Mouse (Mus musculus) cerebellum, adult 2 months (tissue): ENCODE measurements around the gene Pde10a. TPM values are rescaled to one million over a fixed set of nuclear protein-coding genes. Genes with fewer than 3 reads are reported as not detected.
A peak's percentile ranks its signal among the peaks of the same experiment; 100 is the strongest.

Experiments
- DNase-seq, 2 experiments: peaks; one replicate each; pipeline ENCODE4 v3.0.0; 2021
- H3K27ac ChIP-seq: fragments of 200-500 bp; 2 replicates; pipeline ENCODE4 v1.5.1; 2012; ENCODE audit warnings: low read length, control low read depth, inconsistent platforms; ENCODE audit not compliant: insufficient read depth
- H3K27me3 ChIP-seq: fragments of 200-500 bp; 2 replicates; pipeline ENCODE4 v1.6.1; 2012; ENCODE audit warnings: inconsistent platforms, mild to moderate bottlenecking, low read length, moderate library complexity; ENCODE audit not compliant: control insufficient read depth, insufficient read depth
- H3K4me1 ChIP-seq: fragments of 200-500 bp; 2 replicates; pipeline ENCODE4 v1.6.1; 2011; ENCODE audit warnings: low read length; ENCODE audit not compliant: control insufficient read depth, insufficient read depth
- H3K4me3 ChIP-seq: fragments of 200-500 bp; replicated peaks from 2 replicates; pipeline ENCODE3; 2011; ENCODE audit warnings: mild to moderate bottlenecking, low read depth, low read length, control low read depth; ENCODE audit not compliant: insufficient read depth
- CTCF ChIP-seq: fragments of 200-500 bp; IDR thresholded peaks from 2 replicates; pipeline ENCODE4 v1.5.1; 2011; ENCODE audit warnings: low read depth, mild to moderate bottlenecking, control low read depth, low read length, moderate library complexity, borderline replicate concordance; ENCODE audit not compliant: insufficient read depth
- POLR2A ChIP-seq: fragments of 200-500 bp; IDR thresholded peaks from 2 replicates; pipeline ENCODE4 v1.6.1; 2011; ENCODE audit warnings: low read length, control low read depth, borderline replicate concordance; ENCODE audit not compliant: insufficient read depth
- WGBS: fragments of 180-500 bp; shearing (Covaris S2); methylation state at CpG from one replicate; pipeline ENCODE4 v1.1.7; 2018; 5-methylcytosine and 5-hydroxymethylcytosine counted together
- polyA plus RNA-seq: library from polyadenylated mRNA; depleted of rRNA; stranded (reverse); fragments of >200 nt; gene quantifications from 2 replicates; pipeline ENCODE4 v1.2.3, GENCODE M21; 2012

The Pde10a gene
- polyA plus RNA-seq, 1 experiment: 40.9 TPM

DNA sequence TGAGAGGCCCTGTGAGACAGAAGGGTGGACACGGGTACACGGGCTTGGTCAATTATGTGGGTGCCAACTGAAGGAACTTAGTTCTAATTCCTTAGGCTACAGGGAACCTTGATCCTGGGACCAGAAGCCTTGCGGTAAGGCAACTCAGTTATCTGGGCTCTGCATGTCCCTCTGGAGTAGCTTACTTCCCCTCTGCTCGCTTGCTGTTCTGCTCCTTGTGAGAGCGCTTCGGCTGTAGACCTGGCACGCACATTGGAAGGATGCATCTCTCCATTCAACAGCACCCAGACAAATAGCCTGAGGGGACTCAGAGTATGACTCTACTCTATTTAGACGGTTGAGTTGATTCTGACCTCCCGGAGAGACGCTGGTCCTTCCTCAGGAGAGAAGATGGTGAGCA, 344.1 kb downstream of the Pde10a start:
- H3K27me3 ChIP-seq: no peaks in the 10 kb centered on the region
- WGBS: 89% methylated on average over 10 of the region's 10 CpGs

DNA sequence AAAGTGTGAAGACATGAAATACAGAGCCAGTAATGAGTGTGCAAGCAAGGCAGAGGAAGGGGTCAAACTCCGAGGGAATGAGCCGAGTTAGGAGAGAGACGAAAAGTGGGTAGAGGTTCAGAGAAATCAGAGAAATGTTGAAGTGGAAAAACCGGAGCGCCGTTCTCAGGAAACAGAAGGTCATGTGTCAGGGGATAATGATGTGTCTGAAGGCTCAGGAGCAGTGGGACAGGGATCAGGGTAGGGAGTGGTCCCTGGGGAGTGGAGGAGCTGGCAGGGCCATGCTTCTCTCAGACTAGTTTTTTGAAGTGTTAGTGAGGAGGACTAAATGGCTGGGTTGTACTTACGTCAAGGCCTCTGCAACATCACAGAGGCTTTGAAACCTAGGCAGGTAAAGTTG, 345.7 kb downstream of the Pde10a start:
- Histone ChIP-seq H3K27me3 (no peaks in the 10 kb centered on the region), H3K4me3 (no peak overlapping the region), H3K27ac (no peak overlapping the region), H3K4me1 (peaks cover 4% of the 10 kb centered on the region)
- no peak for DNase-seq
- TF ChIP-seq CTCF: no peak
- WGBS: 88% methylated on average over 7 of the region's 7 CpGs

More for the DNA sequence above, 344.1 kb downstream of the Pde10a start:
- Histone ChIP-seq H3K27ac (no peak overlapping the region), H3K4me3 (no peak overlapping the region), H3K4me1 (peaks cover 7% of the 10 kb centered on the region)
- DNase-seq: no peak
- TF ChIP-seq POLR2A: no peak
- TF ChIP-seq CTCF: no peak

DNA sequence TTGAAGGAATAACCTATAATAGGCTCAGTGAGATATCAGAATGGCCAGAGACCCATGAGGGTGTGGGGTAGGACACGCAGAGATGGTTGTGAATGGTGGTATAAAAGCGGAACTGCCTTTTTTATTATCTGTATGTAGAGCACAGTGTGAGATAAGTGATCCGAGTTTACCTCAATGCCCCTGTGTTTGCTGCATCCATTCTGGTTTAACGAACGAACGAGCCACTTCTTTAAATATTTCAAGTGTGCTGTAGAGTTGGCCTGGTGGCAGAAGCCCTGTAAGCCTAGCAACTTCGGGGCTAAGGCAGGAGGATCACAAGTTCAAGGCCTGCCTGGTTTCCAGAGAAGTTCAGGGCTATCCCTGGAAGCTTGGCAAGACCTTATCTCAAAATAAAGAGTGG, 346.2 kb downstream of the Pde10a start:
- TF ChIP-seq CTCF (no peak), POLR2A (no peak)

GRCm38 (mm10) chr17:8871997-8872593, 346.9 kb downstream of the Pde10a start:
- TF ChIP-seq CTCF (no peak), POLR2A (no peak)
- no peaks in the 10 kb centered on the region for H3K27me3 ChIP-seq
- no peak overlapping the region for H3K27ac ChIP-seq
- DNase-seq: no peak
- WGBS: 63% methylated on average over 12 of the region's 12 CpGs
- H3K4me3 ChIP-seq: no peak overlapping the region
- H3K4me1 ChIP-seq: peaks cover 4% of the 10 kb centered on the region

More for the DNA sequence above, 346.2 kb downstream of the Pde10a start:
- 80% methylated on average over 7 of the region's 7 CpGs for WGBS
- peaks cover 4% of the 10 kb centered on the region for H3K4me1 ChIP-seq
- H3K27ac ChIP-seq: no peak overlapping the region
- no peaks in the 10 kb centered on the region for H3K27me3 ChIP-seq
- no peak for DNase-seq
- no peak overlapping the region for H3K4me3 ChIP-seq

DNA sequence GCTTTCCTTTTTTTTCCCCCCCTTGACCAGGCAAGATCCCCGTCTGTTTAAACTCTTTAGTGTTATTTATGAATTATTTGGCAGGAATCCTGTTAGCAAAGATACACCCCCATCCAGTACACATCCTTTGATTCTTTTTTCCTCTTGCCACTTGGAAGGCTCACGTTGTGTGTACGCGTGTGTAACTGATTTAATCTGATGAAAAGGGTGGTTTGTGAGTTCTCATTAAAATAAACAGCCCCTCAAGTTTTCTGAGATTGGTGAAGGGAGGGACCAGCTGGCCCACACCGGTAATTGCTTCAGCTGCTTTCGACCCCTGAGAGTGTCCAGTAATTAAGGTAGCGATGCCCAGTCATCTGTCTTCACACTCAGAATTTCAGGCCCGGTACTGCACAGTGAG, 347.4 kb downstream of the Pde10a start:
- Histone ChIP-seq H3K4me1 (peaks cover 4% of the 10 kb centered on the region), H3K27ac (no peak overlapping the region), H3K27me3 (no peaks in the 10 kb centered on the region), H3K4me3 (no peak overlapping the region)
- 47% methylated on average over 8 of the region's 8 CpGs for WGBS
- DNase-seq: no peak
- no peak for TF ChIP-seq CTCF
- no peak for TF ChIP-seq POLR2A

- no peak overlapping the region for H3K27ac ChIP-seq
- no peak for DNase-seq
- H3K4me1 ChIP-seq: peaks cover 2% of the 10 kb centered on the region
- TF ChIP-seq POLR2A (no peak), CTCF (no peak)
- no peaks in the 10 kb centered on the region for H3K27me3 ChIP-seq
- WGBS: 14% methylated on average over 1 of the region's 1 CpGs
- H3K4me3 ChIP-seq: no peak overlapping the region
Measured at GRCm38 (mm10) chr17:8878056-8878455, 352.9 kb downstream of the Pde10a start.

GRCm38 (mm10) chr17:8881711-8882110, 356.5 kb downstream of the Pde10a start:
- no peak for TF ChIP-seq CTCF
- TF ChIP-seq POLR2A: no peak
- Histone ChIP-seq H3K4me1 (peaks cover 13% of the 10 kb centered on the region), H3K4me3 (no peak overlapping the region), H3K27ac (no peak overlapping the region), H3K27me3 (no peaks in the 10 kb centered on the region)
- 90% methylated on average over 6 of the region's 6 CpGs for WGBS
- no peak for DNase-seq

- TF ChIP-seq CTCF: no peak
- no peak for TF ChIP-seq POLR2A
- WGBS: 41% methylated on average over 5 of the region's 5 CpGs
- Histone ChIP-seq H3K4me3 (no peak overlapping the region), H3K27me3 (no peaks in the 10 kb centered on the region), H3K4me1 (peaks cover 22% of the 10 kb centered on the region), H3K27ac (no peak overlapping the region)
- DNase-seq: peak in 1 of 2 experiments; percentile 32
Measured at GRCm38 (mm10) chr17:8884691-8885090, 359.5 kb downstream of the Pde10a start.
